Mouse (Mus musculus) testis, adult 2 months (tissue): Measurements from ENCODE around the gene Cpb2. TPM values are rescaled to one million over a fixed set of nuclear protein-coding genes. Genes with fewer than 3 reads are reported as not detected.

Source experiments
- H3K27ac ChIP-seq: fragments of 200-500 bp; 2 replicates; pipeline ENCODE4 v1.5.1; 2012; ENCODE audit warnings: low read depth, low read length; ENCODE audit not compliant: control insufficient read depth, insufficient read depth
- H3K27me3 ChIP-seq: fragments of 200-500 bp; 2 replicates; pipeline ENCODE4 v1.6.1; 2012; ENCODE audit warnings: mild to moderate bottlenecking, low read length, moderate library complexity; ENCODE audit not compliant: control insufficient read depth, insufficient read depth
- H3K36me3 ChIP-seq: fragments of 200-500 bp; 2 replicates; pipeline ENCODE4 v1.6.1; 2012; ENCODE audit warnings: mild to moderate bottlenecking, low read length; ENCODE audit not compliant: control insufficient read depth, insufficient read depth
- H3K4me1 ChIP-seq: fragments of 200-500 bp; 2 replicates; pipeline ENCODE4 v1.6.1; 2012; ENCODE audit warnings: low read length; ENCODE audit not compliant: control insufficient read depth, insufficient read depth
- H3K4me3 ChIP-seq: fragments of 200-500 bp; 2 replicates; pipeline ENCODE4 v1.5.1; 2012; ENCODE audit warnings: low read depth, mild to moderate bottlenecking, low read length, moderate library complexity, mixed read lengths; ENCODE audit not compliant: control insufficient read depth
- CTCF ChIP-seq: fragments of 200-500 bp; IDR thresholded peaks from 2 replicates; pipeline ENCODE4 v1.5.1; 2012; ENCODE audit warnings: low read depth, mild to moderate bottlenecking, inconsistent platforms, low read length, moderate library complexity; ENCODE audit not compliant: control insufficient read depth, insufficient read depth, insufficient replicate concordance
- POLR2A ChIP-seq: fragments of 200-500 bp; IDR thresholded peaks from 2 replicates; pipeline ENCODE4 v1.6.1; 2012; ENCODE audit warnings: low read depth, mild to moderate bottlenecking, inconsistent platforms, low read length, moderate library complexity; ENCODE audit not compliant: control insufficient read depth
- polyA plus RNA-seq: library from polyadenylated mRNA; depleted of rRNA; stranded (reverse); fragments of >200 nt; gene quantifications from 2 replicates; pipeline ENCODE4 v1.2.3, GENCODE M21; 2012; rRNA removed

The Cpb2 gene
- polyA plus RNA-seq, result not detected in 2 replicates

GRCm38 (mm10) chr14:75242087-75242486, at the start of gene Cpb2:
Cpb2 (plus strand) TSS chr14:75242287.
- no peaks in the 10 kb centered on the region for H3K27me3 ChIP-seq
- no peak within 1 kb of the TSS for H3K4me3 ChIP-seq
- TF ChIP-seq POLR2A, result no peak
- TF ChIP-seq CTCF, result no peak
- H3K36me3 ChIP-seq, result no peaks in the 10 kb centered on the region
- no peak within 1 kb of the TSS for H3K27ac ChIP-seq
- H3K4me1 ChIP-seq, result no peaks in the 10 kb centered on the region

DNA sequence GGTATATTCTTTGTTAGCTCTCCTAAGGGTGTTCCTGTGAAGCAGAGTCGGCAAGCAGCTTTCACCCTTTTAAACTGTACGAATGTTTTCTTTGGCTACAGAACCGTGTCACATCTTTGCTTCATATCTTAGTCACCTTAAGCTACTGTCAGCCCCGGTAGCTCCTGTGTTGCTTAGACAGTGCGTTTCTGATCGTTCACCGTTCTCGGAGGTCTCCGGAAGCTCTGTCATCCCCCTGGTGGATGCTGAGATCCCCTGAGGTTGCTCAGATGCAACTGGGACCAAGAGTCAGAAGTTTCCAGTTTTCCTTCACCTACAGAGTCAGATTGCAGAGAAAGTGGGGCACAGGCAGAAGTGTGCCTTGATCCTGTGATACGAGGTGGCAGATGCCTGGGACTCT, 49.7 kb upstream of the Cpb2 start:
- TF ChIP-seq CTCF, result no peak
- TF ChIP-seq POLR2A, result no peak
- H3K4me3 ChIP-seq, result no peak overlapping the region
- H3K27me3 ChIP-seq, result no peaks in the 10 kb centered on the region
- H3K27ac ChIP-seq, result no peak overlapping the region
- no peaks in the 10 kb centered on the region for H3K36me3 ChIP-seq
- H3K4me1 ChIP-seq, result no peaks in the 10 kb centered on the region

DNA sequence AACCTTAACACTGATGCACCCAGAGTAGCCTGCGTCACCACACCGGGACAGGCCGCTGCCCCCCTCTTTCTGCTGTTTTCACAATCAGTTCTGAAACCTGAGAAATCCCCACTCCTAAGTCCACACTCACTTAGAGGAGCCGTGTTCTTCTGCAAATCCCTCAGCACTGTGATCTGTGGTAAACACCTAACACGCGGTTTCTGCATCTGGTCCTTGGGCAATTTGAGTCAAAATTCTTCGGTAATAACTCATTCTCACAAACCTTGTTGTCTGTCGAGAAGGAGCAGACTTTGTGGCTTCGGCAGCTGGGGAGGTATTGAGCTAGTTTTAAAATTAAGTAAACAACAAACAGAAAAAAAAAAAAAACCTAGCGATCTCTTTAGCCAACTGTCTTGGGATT, 49.2 kb upstream of the Cpb2 start:
- H3K36me3 ChIP-seq, result no peaks in the 10 kb centered on the region

DNA sequence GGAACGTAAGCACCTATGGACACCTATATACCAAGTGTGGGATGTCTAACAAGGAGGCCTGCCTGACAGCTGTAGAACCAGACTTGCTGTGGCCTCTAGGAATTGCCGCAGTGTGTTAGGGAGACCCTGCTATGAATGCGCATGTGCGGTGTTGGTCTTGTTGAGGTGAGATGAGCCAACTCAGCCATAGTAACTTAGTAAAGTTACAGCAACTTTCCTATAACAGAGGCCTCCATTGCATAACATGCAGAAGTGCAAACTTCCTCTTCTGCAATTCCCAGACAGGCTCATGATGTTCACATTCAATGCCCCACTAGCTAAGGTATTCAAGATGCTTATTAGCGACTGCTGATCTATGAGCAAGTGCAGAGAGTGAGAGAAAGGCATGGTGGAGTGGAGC, 46.6 kb upstream of the Cpb2 start:
- peaks cover 3% of the 10 kb centered on the region; the same call in 1 of the 2 replicates for H3K4me1 ChIP-seq
- no peak overlapping the region for H3K27ac ChIP-seq
- H3K27me3 ChIP-seq, result no peaks in the 10 kb centered on the region
- H3K4me3 ChIP-seq, result peak overlapping the region; percentile 52
- no peaks in the 10 kb centered on the region for H3K36me3 ChIP-seq
- no peak for TF ChIP-seq CTCF
- TF ChIP-seq POLR2A, result no peak

More for the DNA sequence above, 49.2 kb upstream of the Cpb2 start:
- Histone ChIP-seq H3K27ac (no peak overlapping the region), H3K4me3 (no peak overlapping the region), H3K4me1 (peaks cover 3% of the 10 kb centered on the region; the same call in 1 of the 2 replicates), H3K27me3 (no peaks in the 10 kb centered on the region)
- TF ChIP-seq CTCF (no peak), POLR2A (no peak)

- no peak overlapping the region for H3K4me3 ChIP-seq
- H3K27me3 ChIP-seq, result no peaks in the 10 kb centered on the region
- H3K36me3 ChIP-seq, result no peaks in the 10 kb centered on the region
- H3K27ac ChIP-seq, result no peak overlapping the region
- TF ChIP-seq CTCF (peak; percentile 45; the same call in 1 of the 2 replicates), POLR2A (no peak)
- H3K4me1 ChIP-seq, result peaks cover 3% of the 10 kb centered on the region; the same call in 1 of the 2 replicates
These were observed 45.1 kb upstream of the Cpb2 start for GRCm38 (mm10) chr14:75197027-75197426.

DNA sequence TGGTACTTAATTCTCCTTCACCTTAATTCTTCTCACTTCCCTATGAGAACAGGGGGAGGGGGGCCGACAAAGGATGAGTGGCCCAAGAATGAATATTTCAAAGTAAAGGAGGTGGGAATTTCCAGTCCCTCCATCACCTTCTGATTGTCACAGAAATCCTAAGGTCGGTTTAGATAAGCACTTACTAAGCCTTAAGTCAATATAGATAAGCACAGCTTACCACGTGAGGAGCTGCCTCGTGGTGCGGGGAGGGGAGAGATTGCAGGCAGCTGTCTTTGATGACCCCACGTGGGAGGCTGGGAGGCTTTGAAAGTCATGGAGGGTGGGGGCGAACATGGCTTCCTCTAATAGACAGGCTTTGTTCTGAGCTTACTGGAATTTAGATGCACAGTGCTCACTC, 44.4 kb upstream of the Cpb2 start:
- Histone ChIP-seq H3K4me1 (peaks cover 3% of the 10 kb centered on the region; the same call in 1 of the 2 replicates), H3K27ac (no peak overlapping the region), H3K27me3 (no peaks in the 10 kb centered on the region), H3K36me3 (no peaks in the 10 kb centered on the region), H3K4me3 (no peak overlapping the region)
- TF ChIP-seq POLR2A (no peak), CTCF (no peak)

DNA sequence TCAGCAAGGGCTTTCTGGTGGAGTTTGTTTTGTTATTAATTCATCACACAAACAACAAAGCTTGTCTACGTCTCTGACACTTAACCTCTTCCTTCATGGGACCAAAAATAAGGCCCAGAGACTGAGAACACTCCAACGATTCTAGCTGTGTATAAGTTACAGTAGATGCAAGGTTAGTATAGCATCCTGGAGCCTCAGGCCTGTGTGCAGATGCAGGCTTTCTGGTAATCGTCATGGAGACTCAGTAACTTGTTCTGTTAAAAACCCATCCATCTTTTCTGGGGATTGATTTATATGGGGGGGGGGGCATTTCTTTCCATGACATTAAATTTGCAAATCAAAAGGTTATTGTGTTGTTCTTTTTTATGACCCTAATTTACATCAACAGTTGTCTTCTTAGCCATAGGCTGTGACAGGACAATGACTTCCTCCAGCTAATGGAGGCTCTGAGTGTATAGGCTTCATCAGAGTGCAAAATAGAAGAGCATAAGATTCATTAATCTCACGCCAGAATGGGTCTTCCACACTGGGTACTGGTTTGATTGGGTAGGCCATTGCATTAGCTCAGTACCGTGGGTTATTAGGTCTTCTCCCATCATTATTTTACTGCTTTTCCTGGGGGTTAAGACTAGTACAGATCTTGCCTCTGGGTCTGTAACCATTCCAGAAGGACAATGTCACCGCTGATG, 36.6 kb upstream of the Cpb2 start:
- no peaks in the 10 kb centered on the region for H3K36me3 ChIP-seq
- H3K4me3 ChIP-seq, result no peak overlapping the region
- TF ChIP-seq CTCF, result no peak
- no peak for TF ChIP-seq POLR2A
- H3K27me3 ChIP-seq, result no peaks in the 10 kb centered on the region
- no peak overlapping the region for H3K27ac ChIP-seq
- H3K4me1 ChIP-seq, result no peaks in the 10 kb centered on the region

GRCm38 (mm10) chr14:75206307-75206706, 35.8 kb upstream of the Cpb2 start:
- no peaks in the 10 kb centered on the region for H3K36me3 ChIP-seq
- no peak for TF ChIP-seq POLR2A
- TF ChIP-seq CTCF, result no peak
- H3K4me3 ChIP-seq, result no peak overlapping the region
- no peaks in the 10 kb centered on the region for H3K27me3 ChIP-seq
- no peaks in the 10 kb centered on the region for H3K4me1 ChIP-seq
- no peak overlapping the region for H3K27ac ChIP-seq
